Mouse (Mus musculus) midbrain, postnatal 0 days (tissue): ENCODE measurements around the gene Safb. TPM values are rescaled to one million over a fixed set of nuclear protein-coding genes. Genes with fewer than 3 reads are reported as not detected.
A peak's percentile ranks its signal among the peaks of the same experiment; 100 is the strongest.

Source experiments
- ATAC-seq: fragments of 200-750 bp; cut with Nextera tagmentation; 2 replicates; pipeline ENCODE4 v1.8.0; 2017; ENCODE audit warnings: moderate number of reproducible peaks, mild to moderate bottlenecking, moderate TSS enrichment, moderate library complexity; ENCODE audit not compliant: low FRiP score
- DNase-seq: peaks from one replicate; pipeline ENCODE4 v3.0.0-alpha.2; 2015; ENCODE audit warnings: low spot score
- H3K27ac ChIP-seq: fragments of 300-500 bp; sonication (generic); 2 replicates; pipeline ENCODE4 v1.5.1; 2014; ENCODE audit warnings: low read depth, mild to moderate bottlenecking, low read length, mixed read lengths
- H3K27me3 ChIP-seq: fragments of 300-500 bp; sonication (generic); 2 replicates; pipeline ENCODE4 v1.6.1; 2014; ENCODE audit warnings: low read length, control low read depth, mixed read lengths; ENCODE audit not compliant: insufficient read depth
- H3K36me3 ChIP-seq: fragments of 300-500 bp; sonication (generic); 2 replicates; pipeline ENCODE4 v1.6.1; 2014; ENCODE audit warnings: low read length, control low read depth, mixed read lengths; ENCODE audit not compliant: insufficient read depth
- H3K4me1 ChIP-seq: fragments of 300-500 bp; sonication (generic); 2 replicates; pipeline ENCODE4 v1.6.1; 2014; ENCODE audit warnings: mild to moderate bottlenecking, control low read depth, antibody characterized with exemption, low read length, mixed read lengths; ENCODE audit not compliant: insufficient read depth
- H3K4me2 ChIP-seq: fragments of 300-500 bp; sonication (generic); 2 replicates; pipeline ENCODE4 v1.6.1; 2014; ENCODE audit warnings: low read depth, mild to moderate bottlenecking, low read length, mixed read lengths; ENCODE audit not compliant: poor library complexity, severe bottlenecking
- H3K4me3 ChIP-seq: fragments of 300-500 bp; sonication (generic); 2 replicates; pipeline ENCODE4 v1.5.1; 2014; ENCODE audit warnings: low read depth, mild to moderate bottlenecking, low read length, moderate library complexity
- H3K9ac ChIP-seq: fragments of 300-500 bp; sonication (generic); replicated peaks from 2 replicates; pipeline ENCODE4 v1.6.1; 2014; ENCODE audit warnings: mild to moderate bottlenecking, low read length, moderate library complexity, mixed read lengths; ENCODE audit not compliant: poor library complexity, severe bottlenecking
- H3K9me3 ChIP-seq: fragments of 300-500 bp; sonication (generic); 2 replicates; pipeline ENCODE4 v1.6.1; 2016; ENCODE audit warnings: low read length, control low read depth
- CTCF ChIP-seq: IDR thresholded peaks from 2 replicates; pipeline ENCODE4 v1.5.1; 2016; ENCODE audit warnings: antibody characterized with exemption, mild to moderate bottlenecking
- WGBS: fragments of 180-500 bp; shearing (Covaris S2); extraction: QIAGEN DNeasy Blood & Tissue Kit; methylation state at CpG from one replicate; pipeline ENCODE4 v1.1.7; 2014; 5-methylcytosine and 5-hydroxymethylcytosine counted together
- polyA plus RNA-seq: library from polyadenylated mRNA; unstranded; fragments of >200 nt; fragmentation: Nextera tagmentation; extraction: Ambion mirVana; gene quantifications from 2 replicates; pipeline ENCODE4 v1.2.1, GENCODE M21; 2015
- total RNA-seq: library from RNA; depleted of rRNA; stranded (reverse); fragments of >200 nt; gene quantifications from 2 replicates; pipeline ENCODE4 v1.2.3, GENCODE M21; 2014; rRNA removed

Gene Safb
- total RNA-seq (56.1 and 56.4 TPM in 2 replicates), polyA plus RNA-seq (79.1 and 95.9 TPM in 2 replicates)

DNA sequence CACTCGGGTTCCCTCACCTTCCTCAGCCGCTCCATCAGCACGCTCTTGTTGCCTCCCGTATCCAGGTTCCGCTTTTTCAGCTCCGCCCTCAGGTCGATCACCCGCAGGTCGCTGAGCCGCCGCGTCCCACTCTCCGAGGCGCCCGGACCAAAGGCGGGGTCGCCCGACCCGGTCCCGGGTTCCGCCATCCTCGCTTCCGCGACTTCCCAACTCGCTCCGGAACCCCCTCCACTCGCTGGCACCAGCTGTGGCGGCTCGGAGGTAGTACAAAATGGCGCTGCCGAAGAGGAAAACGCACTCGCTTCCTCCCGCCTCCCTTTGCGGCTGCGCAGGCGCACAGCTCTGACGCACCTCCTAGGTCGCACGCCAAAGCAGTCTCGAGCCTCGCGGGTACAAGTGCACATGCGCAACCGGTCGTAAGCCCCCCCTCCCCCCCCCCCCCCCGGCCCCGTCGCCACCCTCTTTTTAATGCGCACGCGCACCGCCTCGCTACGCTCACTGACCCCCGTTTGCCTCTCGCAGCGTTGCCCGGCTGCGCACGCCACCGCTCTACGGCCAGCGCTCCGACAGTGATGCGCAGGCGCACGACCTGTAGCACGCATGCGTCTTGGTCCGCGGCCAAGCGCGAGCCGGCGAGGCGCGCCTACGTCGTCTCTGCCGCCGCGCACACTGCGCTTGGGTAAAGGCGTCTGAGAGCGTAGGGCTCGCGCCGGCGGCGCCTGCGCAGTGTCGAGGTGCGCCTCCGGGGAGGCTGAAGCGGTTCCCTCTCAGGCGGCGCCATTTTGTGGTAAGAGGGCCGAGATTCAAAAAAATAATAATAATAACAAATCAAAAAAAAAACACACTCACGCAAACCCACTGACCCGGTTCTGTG is at the start of gene Safb, which contains the start of gene Safb2:
TSS of gene Safb (plus strand) at position 569 of the 874 bp plus-strand sequence.
TSS of gene Safb2 (minus strand) at position 329 of the 874 bp plus-strand sequence.
- ATAC-seq (peak; percentile 95), DNase-seq (peak; percentile 100)
- under 1% methylated on average over 79 of the region's 101 CpGs for WGBS
- H3K9ac ChIP-seq: peak within 1 kb of the TSS; percentile 82
- H3K27me3 ChIP-seq: no peaks in the 10 kb centered on the region
- no peaks in the 10 kb centered on the region for H3K9me3 ChIP-seq
- peaks cover 27% of the 10 kb centered on the region for H3K36me3 ChIP-seq
- peak within 1 kb of the TSS; percentile 76 for H3K4me2 ChIP-seq
- peaks cover 26% of the 10 kb centered on the region for H3K4me1 ChIP-seq
- H3K27ac ChIP-seq: peak within 1 kb of the TSS; percentile 87
- TF ChIP-seq CTCF: peak; percentile 49
- H3K4me3 ChIP-seq: peak within 1 kb of the TSS; percentile 68

DNA sequence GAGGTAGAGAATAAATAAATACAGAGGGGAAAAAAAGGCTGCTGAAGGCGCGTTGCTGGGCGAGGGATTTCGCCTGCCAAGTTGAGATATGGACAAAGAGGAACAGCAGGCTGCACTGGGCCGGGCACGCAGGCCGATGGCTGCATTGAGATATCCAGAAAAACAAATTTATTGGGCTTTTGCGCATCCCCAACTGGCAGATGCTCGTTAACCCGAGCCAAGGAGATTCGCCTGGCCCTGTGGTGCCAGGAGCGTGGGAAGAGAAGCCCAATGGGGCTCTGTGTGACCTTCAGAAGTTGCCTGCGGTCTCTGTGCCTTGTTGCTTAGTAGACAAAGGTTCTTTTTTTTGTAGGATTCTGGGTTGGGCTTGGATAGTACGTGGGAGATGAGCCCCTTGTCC is 48.4 kb upstream of the Safb start:
- Histone ChIP-seq H3K9ac (no peak overlapping the region), H3K4me3 (no peak overlapping the region), H3K27me3 (no peaks in the 10 kb centered on the region), H3K36me3 (no peaks in the 10 kb centered on the region), H3K4me2 (no peak overlapping the region), H3K27ac (peak overlapping the region; percentile 44; the same call in 1 of the 2 replicates), H3K9me3 (no peaks in the 10 kb centered on the region), H3K4me1 (no peaks in the 10 kb centered on the region)
- WGBS: 18% methylated on average over 14 of the region's 14 CpGs
- no peak for TF ChIP-seq CTCF
- ATAC-seq (no peak), DNase-seq (peak; percentile 79)

DNA sequence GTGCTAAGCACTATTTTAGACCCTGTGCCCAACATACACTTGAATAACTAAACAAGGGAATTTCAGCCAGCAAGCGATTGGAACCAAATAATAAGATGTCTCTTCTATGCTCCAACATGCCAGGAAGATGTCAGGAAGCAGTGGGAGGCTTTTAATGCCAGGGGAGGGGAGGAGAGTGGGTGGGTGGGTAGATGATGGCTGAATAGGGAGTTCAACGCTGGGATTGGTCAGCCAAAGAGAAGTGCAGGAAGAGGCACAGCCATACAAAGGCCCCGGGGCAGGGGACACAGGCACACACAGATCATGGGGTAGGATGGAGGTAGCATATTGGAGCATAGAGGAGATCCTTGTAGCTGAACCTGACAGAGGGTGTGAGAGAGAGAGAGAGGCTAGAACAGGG is 47.8 kb upstream of the Safb start:
- DNase-seq: peak; percentile 53
- no peak; the same call in 1 of the 2 replicates for ATAC-seq

DNA sequence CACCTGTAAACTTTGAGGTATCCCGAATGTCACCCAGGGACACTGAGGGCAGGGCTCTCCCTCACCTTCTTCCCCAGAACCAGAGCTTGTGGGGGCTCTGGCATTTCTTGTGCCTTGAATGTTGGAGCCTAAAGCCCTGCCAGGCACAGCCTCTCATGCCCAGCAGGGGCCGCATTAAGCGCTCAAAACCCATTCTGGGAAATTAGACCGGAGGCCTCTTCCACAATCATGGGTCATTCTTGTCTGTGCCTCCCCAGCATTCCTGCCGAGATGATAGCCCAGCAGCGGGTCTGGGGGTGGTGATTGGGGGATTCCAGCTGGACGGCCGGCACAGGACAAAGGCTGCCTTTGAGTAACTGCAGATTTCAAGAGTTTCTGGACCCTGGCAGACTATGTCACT is 46.7 kb upstream of the Safb start:
- Histone ChIP-seq H3K9me3 (no peaks in the 10 kb centered on the region), H3K36me3 (no peaks in the 10 kb centered on the region), H3K27me3 (no peaks in the 10 kb centered on the region), H3K4me2 (no peak overlapping the region), H3K27ac (no peak overlapping the region), H3K4me3 (no peak overlapping the region), H3K9ac (no peak overlapping the region), H3K4me1 (no peaks in the 10 kb centered on the region)
- ATAC-seq (peak; percentile 31; the same call in 1 of the 2 replicates), DNase-seq (peak; percentile 83)
- peak; percentile 60 for TF ChIP-seq CTCF
- WGBS: 9% methylated on average over 8 of the region's 8 CpGs

More for the DNA sequence above, 47.8 kb upstream of the Safb start:
- Histone ChIP-seq H3K27me3 (no peaks in the 10 kb centered on the region), H3K4me3 (no peak overlapping the region), H3K4me1 (no peaks in the 10 kb centered on the region), H3K4me2 (no peak overlapping the region), H3K9ac (no peak overlapping the region), H3K9me3 (no peaks in the 10 kb centered on the region), H3K36me3 (no peaks in the 10 kb centered on the region), H3K27ac (no peak overlapping the region)
- 23% methylated on average over 3 of the region's 3 CpGs for WGBS
- no peak for TF ChIP-seq CTCF

DNA sequence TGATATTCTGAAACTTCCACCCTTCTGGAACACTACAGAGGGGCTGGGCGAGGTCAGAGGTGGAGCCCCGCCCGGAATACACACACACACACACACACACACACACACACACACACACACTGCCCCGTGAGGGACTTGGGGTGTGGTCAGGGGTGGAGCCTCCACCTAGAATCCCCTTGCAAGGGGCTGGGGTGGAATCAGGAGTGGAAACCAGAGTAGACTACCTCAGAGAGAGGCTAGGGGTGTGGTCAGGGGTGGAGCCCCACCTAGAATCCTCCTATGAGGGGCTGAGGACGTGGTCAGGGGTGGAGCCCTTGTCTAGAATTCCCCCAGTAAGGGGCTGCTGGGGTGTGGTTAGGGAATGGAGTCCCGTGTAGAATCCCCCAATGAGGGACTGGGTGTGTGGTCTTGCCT is 44.1 kb upstream of the Safb start:
- Histone ChIP-seq H3K4me1 (no peaks in the 10 kb centered on the region), H3K27ac (no peak overlapping the region), H3K27me3 (no peaks in the 10 kb centered on the region), H3K9ac (no peak overlapping the region), H3K4me2 (no peak overlapping the region), H3K36me3 (no peaks in the 10 kb centered on the region), H3K4me3 (no peak overlapping the region), H3K9me3 (no peaks in the 10 kb centered on the region)
- DNase-seq (no peak), ATAC-seq (no peak)
- no peak for TF ChIP-seq CTCF
- 41% methylated on average over 4 of the region's 6 CpGs for WGBS

DNA sequence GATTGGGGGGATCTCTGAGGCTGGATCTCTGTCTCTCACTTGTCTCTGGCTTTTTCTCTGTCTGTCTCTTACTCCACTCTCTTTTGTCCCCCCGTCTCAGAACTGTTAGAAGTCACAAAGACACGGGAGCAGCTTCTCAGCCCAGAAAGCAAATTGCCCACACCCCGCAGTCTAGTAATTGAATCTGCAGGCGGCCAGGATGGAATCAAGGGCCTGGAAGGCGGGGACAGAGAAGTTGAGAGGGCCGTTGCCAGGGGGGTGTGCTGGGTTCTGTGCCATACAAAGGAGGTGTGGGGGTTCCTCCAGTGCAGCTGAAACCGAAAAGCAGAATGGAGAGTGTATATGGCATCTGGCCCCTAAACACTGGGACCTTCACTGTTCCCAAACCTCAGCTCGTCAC is 41.9 kb upstream of the Safb start:
- no peaks in the 10 kb centered on the region for H3K36me3 ChIP-seq
- peaks cover 8% of the 10 kb centered on the region for H3K4me1 ChIP-seq
- no peak overlapping the region for H3K4me3 ChIP-seq
- no peaks in the 10 kb centered on the region for H3K9me3 ChIP-seq
- H3K9ac ChIP-seq: no peak overlapping the region
- no peaks in the 10 kb centered on the region for H3K27me3 ChIP-seq
- TF ChIP-seq CTCF: no peak
- H3K4me2 ChIP-seq: no peak overlapping the region
- H3K27ac ChIP-seq: no peak overlapping the region
- 33% methylated on average over 8 of the region's 8 CpGs for WGBS
- peak; percentile 47 for DNase-seq
- no peak for ATAC-seq
